Mouse (Mus musculus) liver, embryonic 11.5 days (tissue): ENCODE measurements around the gene Fgd2. TPM values are rescaled to one million over a fixed set of nuclear protein-coding genes. Genes with fewer than 3 reads are reported as not detected.

Source experiments
- ATAC-seq: fragments of 200-750 bp; cut with Nextera tagmentation; replicated peaks from 2 replicates; pipeline ENCODE4 v1.8.0; 2017; ENCODE audit warnings: moderate number of reproducible peaks, mild to moderate bottlenecking, moderate TSS enrichment, moderate library complexity; ENCODE audit not compliant: low FRiP score
- DNase-seq: peaks from one replicate; pipeline ENCODE4 v3.0.0-alpha.2; 2017; ENCODE audit warnings: low spot score
- H3K27ac ChIP-seq: fragments of 300-500 bp; sonication (generic); 2 replicates; pipeline ENCODE4 v1.5.1; 2014; ENCODE audit warnings: mild to moderate bottlenecking, low read depth, low read length, control low read depth
- H3K27me3 ChIP-seq: fragments of 300-500 bp; sonication (generic); replicated peaks from 2 replicates; pipeline ENCODE4 v1.6.1; 2014; ENCODE audit warnings: low read length, mixed read lengths; ENCODE audit not compliant: control insufficient read depth, insufficient read depth
- H3K36me3 ChIP-seq: fragments of 300-500 bp; sonication (generic); 2 replicates; pipeline ENCODE4 v1.6.1; 2014; ENCODE audit warnings: mild to moderate bottlenecking, low read length, moderate library complexity, mixed read lengths; ENCODE audit not compliant: control insufficient read depth, insufficient read depth
- H3K4me1 ChIP-seq: fragments of 300-500 bp; sonication (generic); replicated peaks from 2 replicates; pipeline ENCODE4 v1.6.1; 2014; ENCODE audit warnings: low read length, mixed read lengths; ENCODE audit not compliant: control insufficient read depth, insufficient read depth
- H3K4me2 ChIP-seq: fragments of 300-500 bp; sonication (generic); 2 replicates; pipeline ENCODE4 v1.6.1; 2014; ENCODE audit warnings: mild to moderate bottlenecking, control low read depth, moderate library complexity
- H3K4me3 ChIP-seq: fragments of 300-500 bp; sonication (generic); 2 replicates; pipeline ENCODE4 v1.5.1; 2014; ENCODE audit warnings: low read depth, low read length, control low read depth
- H3K9ac ChIP-seq: fragments of 300-500 bp; sonication (generic); 2 replicates; pipeline ENCODE4 v1.6.1; 2014; ENCODE audit warnings: low read depth, low read length, control low read depth
- H3K9me3 ChIP-seq: fragments of 300-500 bp; sonication (generic); 2 replicates; pipeline ENCODE4 v1.6.1; 2016; ENCODE audit warnings: low read length, inconsistent platforms, mixed read lengths; ENCODE audit not compliant: control insufficient read depth
- WGBS: fragments of 180-500 bp; shearing (Covaris S2); extraction: QIAGEN DNeasy Blood & Tissue Kit; methylation state at CpG from one replicate; pipeline ENCODE4 v1.1.7; 2014; 5-methylcytosine and 5-hydroxymethylcytosine counted together
- polyA plus RNA-seq: library from polyadenylated mRNA; unstranded; fragments of >200 nt; fragmentation: Nextera tagmentation; extraction: Ambion mirVana; gene quantifications from 2 replicates; pipeline ENCODE4 v1.2.1, GENCODE M21; 2014

Fgd2 gene
- polyA plus RNA-seq, 1 experiment from 2014 or later, result 6.7 TPM

GRCm38 (mm10) chr17:29341591-29342003, 19.1 kb upstream of the Fgd2 start:
- Histone ChIP-seq H3K4me2 (peak overlapping the region; percentile 46), H3K27me3 (no peaks in the 10 kb centered on the region), H3K9ac (peak overlapping the region; percentile 37), H3K4me1 (peaks cover 39% of the 10 kb centered on the region), H3K36me3 (peaks cover 26% of the 10 kb centered on the region; the same call in 1 of the 2 replicates), H3K4me3 (peak overlapping the region; percentile 17; the same call in 1 of the 2 replicates), H3K9me3 (no peaks in the 10 kb centered on the region), H3K27ac (peak overlapping the region; percentile 78)
- peak; percentile 24; the same call in 1 of the 2 replicates for ATAC-seq
- DNase-seq, result no peak
- WGBS, result 33% methylated on average over 9 of the region's 9 CpGs

DNA sequence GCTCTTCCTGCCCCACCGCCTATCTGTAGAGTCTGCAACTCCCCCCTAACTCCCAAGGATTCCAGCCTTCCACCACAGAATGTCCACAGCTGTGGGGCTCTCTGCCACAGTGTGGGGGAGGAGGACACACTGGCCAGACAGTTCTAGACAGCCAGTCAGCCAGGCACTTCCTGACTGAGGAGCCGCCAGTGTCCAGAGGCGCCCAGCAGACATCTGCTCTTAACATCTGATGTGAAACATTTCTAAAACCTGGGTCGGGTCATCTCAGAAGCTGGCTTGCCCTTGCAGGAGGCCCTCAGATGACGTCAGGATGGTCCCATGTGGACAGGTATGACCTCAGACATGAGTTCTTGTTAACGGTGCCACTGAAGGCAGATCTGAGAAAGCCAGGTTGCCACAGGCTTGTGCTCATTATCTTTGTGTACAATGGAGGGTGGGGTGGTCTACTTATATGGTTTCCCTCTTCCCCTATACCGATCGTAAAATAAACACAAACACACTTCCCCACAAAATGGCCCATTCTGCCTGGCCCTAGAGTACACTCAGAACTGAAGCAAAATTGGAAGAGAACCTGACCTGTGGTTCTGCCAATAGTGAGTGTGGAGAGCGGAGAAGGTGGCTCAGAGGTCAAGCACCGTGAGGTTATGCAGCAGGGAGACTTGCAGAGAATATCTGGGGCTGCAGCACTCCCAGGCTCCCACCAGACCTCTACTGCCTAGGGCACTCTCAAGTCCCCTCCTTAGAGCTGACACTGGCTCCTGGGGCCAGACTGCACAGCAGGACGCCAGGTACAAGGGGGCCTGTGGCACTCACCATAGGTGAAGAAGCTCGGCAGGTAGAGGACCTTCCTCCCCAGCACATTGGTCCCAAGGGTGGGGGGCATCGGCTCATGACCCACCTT, 18.5 kb upstream of the Fgd2 start:
- ATAC-seq (peak; percentile 61), DNase-seq (no peak)
- Histone ChIP-seq H3K4me1 (peaks cover 41% of the 10 kb centered on the region), H3K36me3 (peaks cover 23% of the 10 kb centered on the region; the same call in 1 of the 2 replicates), H3K9me3 (no peaks in the 10 kb centered on the region), H3K4me3 (no peak overlapping the region; the same call in 1 of the 2 replicates), H3K27ac (peak overlapping the region; percentile 78), H3K4me2 (peak overlapping the region; percentile 46), H3K9ac (peak overlapping the region; percentile 37), H3K27me3 (no peaks in the 10 kb centered on the region)
- WGBS, result 38% methylated on average over 13 of the region's 13 CpGs

- no peak overlapping the region for H3K9ac ChIP-seq
- peaks cover 20% of the 10 kb centered on the region; the same call in 1 of the 2 replicates for H3K36me3 ChIP-seq
- H3K9me3 ChIP-seq, result no peaks in the 10 kb centered on the region
- H3K27me3 ChIP-seq, result no peaks in the 10 kb centered on the region
- H3K27ac ChIP-seq, result no peak overlapping the region
- ATAC-seq (no peak), DNase-seq (no peak)
- no peak overlapping the region for H3K4me3 ChIP-seq
- WGBS, result 91% methylated on average over 5 of the region's 5 CpGs
- H3K4me1 ChIP-seq, result peaks cover 43% of the 10 kb centered on the region
- no peak overlapping the region for H3K4me2 ChIP-seq
Observed at GRCm38 (mm10) chr17:29343241-29343640, 17.5 kb upstream of the Fgd2 start.

GRCm38 (mm10) chr17:29345272-29345671, 15.4 kb upstream of the Fgd2 start:
- Histone ChIP-seq H3K27me3 (no peaks in the 10 kb centered on the region), H3K9me3 (no peaks in the 10 kb centered on the region), H3K4me1 (peaks cover 47% of the 10 kb centered on the region), H3K4me3 (no peak overlapping the region), H3K9ac (no peak overlapping the region), H3K36me3 (peaks cover 6% of the 10 kb centered on the region; the same call in 1 of the 2 replicates), H3K4me2 (no peak overlapping the region), H3K27ac (no peak overlapping the region)
- ATAC-seq (no peak), DNase-seq (no peak)
- 84% methylated on average over 12 of the region's 12 CpGs for WGBS

GRCm38 (mm10) chr17:29346496-29347125, 14.1 kb upstream of the Fgd2 start:
- Histone ChIP-seq H3K4me2 (peak overlapping the region; percentile 94), H3K9me3 (no peaks in the 10 kb centered on the region), H3K36me3 (peaks cover 4% of the 10 kb centered on the region; the same call in 1 of the 2 replicates), H3K4me3 (peak overlapping the region; percentile 98), H3K27me3 (no peaks in the 10 kb centered on the region), H3K27ac (peak overlapping the region; percentile 66; the same call in 1 of the 2 replicates), H3K9ac (peak overlapping the region; percentile 95), H3K4me1 (peaks cover 39% of the 10 kb centered on the region)
- DNase-seq (no peak), ATAC-seq (no peak)
- 9% methylated on average over 11 of the region's 11 CpGs for WGBS

GRCm38 (mm10) chr17:29347126-29347644, 13.5 kb upstream of the Fgd2 start:
- H3K4me1 ChIP-seq, result peaks cover 34% of the 10 kb centered on the region
- ATAC-seq, result peak; percentile 35
- H3K27ac ChIP-seq, result peak overlapping the region; percentile 66
- peak overlapping the region; percentile 94 for H3K4me2 ChIP-seq
- peak overlapping the region; percentile 95 for H3K9ac ChIP-seq
- under 1% methylated on average over 40 of the region's 45 CpGs for WGBS
- no peaks in the 10 kb centered on the region for H3K27me3 ChIP-seq
- no peak for DNase-seq
- no peaks in the 10 kb centered on the region for H3K9me3 ChIP-seq
- peak overlapping the region; percentile 98 for H3K4me3 ChIP-seq
- peaks cover 4% of the 10 kb centered on the region; the same call in 1 of the 2 replicates for H3K36me3 ChIP-seq

GRCm38 (mm10) chr17:29347645-29348256, 13.0 kb upstream of the Fgd2 start, which contains the start of gene Mtch1:
TSS of gene Mtch1 (minus strand) at chr17:29347934.
- Histone ChIP-seq H3K27ac (peak within 1 kb of the TSS; percentile 66), H3K4me2 (peak within 1 kb of the TSS; percentile 94), H3K9me3 (no peaks in the 10 kb centered on the region), H3K27me3 (no peaks in the 10 kb centered on the region), H3K36me3 (peaks cover 4% of the 10 kb centered on the region; the same call in 1 of the 2 replicates), H3K4me1 (peaks cover 28% of the 10 kb centered on the region), H3K9ac (peak within 1 kb of the TSS; percentile 95), H3K4me3 (peak within 1 kb of the TSS; percentile 98)
- peak; percentile 97 for ATAC-seq
- peak; percentile 100 for DNase-seq
- 1% methylated on average over 47 of the region's 53 CpGs for WGBS

DNA sequence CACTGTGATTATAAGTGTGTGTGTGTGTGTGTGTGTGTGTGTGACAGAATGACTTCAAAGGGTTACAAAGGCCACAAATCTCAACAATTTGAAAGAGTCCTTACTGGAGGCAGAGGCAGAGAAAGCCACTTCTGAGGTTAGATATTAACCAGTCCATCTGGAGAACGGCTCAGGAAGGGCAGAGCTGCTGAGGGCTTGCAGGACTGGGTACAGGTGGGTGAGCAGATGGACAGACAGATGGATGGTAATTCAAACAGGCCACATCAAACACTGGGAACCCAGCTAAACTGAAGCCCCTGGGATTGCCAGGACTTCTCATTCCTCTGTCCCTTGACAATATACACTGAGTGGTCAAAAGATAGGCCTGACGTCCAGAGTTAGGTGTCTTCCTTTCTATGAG, 11.7 kb upstream of the Fgd2 start:
- peaks cover 23% of the 10 kb centered on the region for H3K4me1 ChIP-seq
- 60% methylated on average over 2 of the region's 2 CpGs for WGBS
- no peaks in the 10 kb centered on the region; the same call in 1 of the 2 replicates for H3K36me3 ChIP-seq
- no peak overlapping the region for H3K27ac ChIP-seq
- H3K4me2 ChIP-seq, result no peak overlapping the region
- H3K9me3 ChIP-seq, result no peaks in the 10 kb centered on the region
- H3K4me3 ChIP-seq, result no peak overlapping the region
- ATAC-seq, result no peak
- no peak overlapping the region for H3K9ac ChIP-seq
- no peak for DNase-seq
- H3K27me3 ChIP-seq, result no peaks in the 10 kb centered on the region
